Mouse (Mus musculus) layer of hippocampus, adult 11-12 months (tissue): ENCODE measurements around the gene Lsamp.

Experiments
- DNase-seq: peaks from one replicate; pipeline ENCODE4 v3.0.0; 2022; ENCODE audit warnings: low spot score

Gene Lsamp

DNA sequence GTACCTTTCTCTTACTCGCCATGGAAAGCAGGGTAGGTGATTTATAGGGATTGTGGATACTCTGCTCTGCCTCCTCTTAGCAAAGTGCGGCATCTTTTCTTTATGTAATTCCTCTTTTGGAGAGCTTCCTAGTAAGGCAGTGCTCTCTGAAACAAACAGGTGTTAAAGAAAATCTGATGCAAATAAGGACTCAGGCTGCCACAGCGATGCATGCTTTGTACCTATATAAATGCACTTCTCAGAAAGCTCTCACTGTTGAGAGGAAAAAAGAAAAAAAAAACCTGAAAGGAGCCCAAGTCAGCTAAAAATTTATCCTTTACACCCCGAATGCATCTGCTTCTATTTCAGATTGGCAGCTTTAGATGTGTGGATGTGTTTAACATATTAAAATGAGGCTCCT is 2095.4 kb downstream of the Lsamp start:
- peak; percentile 8 for DNase-seq

DNA sequence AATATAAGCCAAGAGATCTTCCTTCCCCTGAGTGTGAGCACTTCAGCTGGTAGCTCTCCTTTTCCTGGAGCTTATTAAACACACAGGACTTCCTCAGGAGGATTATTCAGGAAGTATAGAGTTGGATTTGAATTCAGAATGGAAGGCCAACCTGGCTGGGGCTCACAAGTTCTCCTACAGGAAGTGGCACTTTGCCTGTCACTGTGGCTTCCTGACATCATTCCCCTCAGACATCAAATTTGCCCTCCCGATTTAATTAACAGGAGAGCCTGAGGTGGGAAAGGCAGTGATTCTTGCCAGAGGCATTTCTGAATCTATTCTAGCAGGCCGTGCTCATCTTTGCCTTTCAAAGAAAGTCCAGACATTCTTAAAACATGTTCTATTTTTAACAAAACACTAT is 2097.4 kb downstream of the Lsamp start:
- no peak for DNase-seq

DNA sequence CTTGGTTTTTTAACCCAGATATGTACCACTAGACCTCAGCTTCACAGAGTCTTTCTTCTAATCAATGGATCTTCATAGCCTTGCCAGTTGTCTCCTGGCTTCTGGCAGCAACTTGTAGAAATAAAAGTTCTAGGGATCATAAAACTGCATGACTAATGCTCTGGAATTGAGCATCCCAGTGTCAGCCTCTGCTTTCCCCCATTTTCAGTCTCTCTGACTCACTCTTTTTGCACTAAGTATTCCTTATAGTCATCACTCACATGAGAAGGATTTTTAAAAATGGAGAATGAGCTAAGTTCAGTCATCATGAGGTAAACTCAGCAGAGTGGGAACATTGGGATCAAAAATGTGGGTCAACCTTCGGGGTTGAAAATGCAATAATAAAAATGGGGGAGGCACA is 2113.3 kb downstream of the Lsamp start:
- DNase-seq: no peak

DNA sequence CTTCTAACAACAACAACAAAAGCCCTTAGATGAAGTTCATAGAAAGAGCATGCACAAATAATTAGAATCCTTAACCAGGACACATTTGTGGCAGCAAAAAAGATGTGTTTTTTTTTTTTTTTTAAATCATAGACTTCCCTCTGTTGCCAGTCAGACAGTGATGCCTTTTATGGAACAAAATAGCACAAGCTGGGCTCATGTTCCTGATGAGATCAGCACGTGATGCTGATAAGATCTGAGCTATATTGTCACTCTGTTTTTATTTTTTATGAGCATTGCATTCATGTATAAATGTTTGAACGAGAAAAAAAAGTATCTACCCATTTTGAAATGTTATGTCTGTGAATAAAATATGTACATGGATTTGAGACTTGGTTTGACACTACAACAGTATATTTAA is 2118.0 kb downstream of the Lsamp start:
- no peak for DNase-seq

DNA sequence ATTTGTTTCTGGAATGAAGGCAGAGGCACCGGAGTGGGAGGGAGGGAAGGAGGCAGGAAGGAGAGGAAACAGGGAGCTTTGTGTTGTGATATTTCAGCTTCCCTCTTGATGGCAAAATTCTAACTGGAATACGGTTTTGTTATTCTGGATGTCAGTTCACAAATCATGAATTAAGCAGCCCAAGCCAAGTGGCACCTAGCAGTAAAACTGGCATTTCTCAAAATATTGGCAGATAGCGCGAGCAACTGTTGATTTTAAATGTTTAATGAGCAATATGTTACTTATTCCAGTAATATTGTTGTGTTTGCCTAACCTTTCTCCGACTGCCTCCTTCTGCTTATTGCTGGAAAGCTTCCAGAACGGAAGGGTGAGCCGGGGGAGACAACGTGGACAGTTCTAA is 2118.5 kb downstream of the Lsamp start:
- DNase-seq: peak; percentile 21

DNA sequence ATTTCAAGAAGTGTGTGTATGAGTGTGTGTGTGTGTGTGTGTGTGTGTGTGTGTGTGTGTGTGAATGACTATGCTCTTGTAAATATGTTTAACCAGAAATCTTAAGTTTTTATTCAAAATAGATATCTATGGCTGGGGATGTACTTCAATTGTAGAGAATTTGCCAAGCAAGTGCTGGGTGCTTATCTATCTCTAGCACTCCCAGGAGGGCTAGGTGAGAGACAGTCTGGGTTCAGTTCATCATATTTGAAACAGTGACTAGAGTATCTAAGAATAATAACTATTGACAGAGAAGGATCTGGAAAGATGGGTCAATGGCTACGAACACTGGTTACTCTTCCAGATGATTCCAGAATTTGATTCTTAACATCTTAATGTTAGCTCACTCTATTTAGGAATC is 2128.1 kb downstream of the Lsamp start:
- no peak for DNase-seq

DNA sequence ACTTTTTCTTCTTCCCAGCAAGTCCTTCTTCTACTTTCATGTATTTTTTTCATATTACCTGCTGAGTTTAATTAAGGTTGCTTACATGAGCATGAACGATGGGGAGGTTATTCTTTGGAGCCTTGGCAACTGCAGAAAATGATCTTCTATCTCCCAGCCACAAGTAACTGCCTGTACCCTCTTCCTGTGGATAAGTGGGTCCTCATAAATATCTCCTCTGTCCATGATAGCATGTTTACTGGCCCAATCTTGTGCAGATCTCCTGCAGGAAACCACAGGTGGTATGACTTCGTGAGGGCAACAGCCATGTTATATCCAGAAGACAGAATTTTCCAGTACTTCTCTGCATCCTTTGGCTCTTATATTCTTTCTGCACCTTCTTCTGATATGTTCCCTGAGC is 2129.1 kb downstream of the Lsamp start:
- DNase-seq: no peak

DNA sequence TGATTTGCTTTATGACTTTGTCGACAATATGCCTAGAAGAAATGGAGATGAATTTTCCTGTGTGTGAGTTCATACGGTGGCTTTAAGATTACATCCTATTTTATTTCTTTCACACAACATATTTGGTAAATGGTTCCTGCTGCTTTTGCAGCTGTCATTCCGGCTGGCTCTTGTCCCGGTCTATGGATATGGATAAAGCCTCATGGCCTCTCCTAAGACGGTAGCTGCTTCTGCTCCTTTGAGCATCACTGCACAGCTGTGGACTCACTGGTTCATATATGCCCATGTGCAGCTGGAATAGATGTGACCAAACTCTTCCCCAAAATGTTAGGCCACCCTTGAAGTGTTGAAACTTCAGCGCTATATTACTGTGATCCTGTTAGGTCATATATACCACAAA is 2137.6 kb downstream of the Lsamp start:
- no peak for DNase-seq

DNA sequence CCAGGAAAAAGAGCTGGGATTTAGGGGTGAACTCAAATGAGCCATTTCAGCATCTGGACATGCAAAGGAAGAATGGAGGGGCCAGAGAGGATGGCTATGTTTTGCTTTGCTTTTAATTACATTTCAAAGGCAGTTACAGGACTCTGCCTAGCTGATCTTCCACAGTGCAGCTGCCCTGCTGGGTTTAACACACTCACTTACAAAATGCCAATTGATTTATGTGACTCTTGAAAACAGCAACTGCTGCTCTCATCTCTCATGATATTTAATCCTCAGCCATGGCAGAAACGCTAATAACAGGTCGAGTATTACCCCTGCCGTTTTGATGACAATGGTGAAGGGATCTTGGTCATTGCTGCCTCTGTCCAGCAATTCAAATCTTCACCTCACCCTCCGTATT is 2139.7 kb downstream of the Lsamp start:
- no peak for DNase-seq

DNA sequence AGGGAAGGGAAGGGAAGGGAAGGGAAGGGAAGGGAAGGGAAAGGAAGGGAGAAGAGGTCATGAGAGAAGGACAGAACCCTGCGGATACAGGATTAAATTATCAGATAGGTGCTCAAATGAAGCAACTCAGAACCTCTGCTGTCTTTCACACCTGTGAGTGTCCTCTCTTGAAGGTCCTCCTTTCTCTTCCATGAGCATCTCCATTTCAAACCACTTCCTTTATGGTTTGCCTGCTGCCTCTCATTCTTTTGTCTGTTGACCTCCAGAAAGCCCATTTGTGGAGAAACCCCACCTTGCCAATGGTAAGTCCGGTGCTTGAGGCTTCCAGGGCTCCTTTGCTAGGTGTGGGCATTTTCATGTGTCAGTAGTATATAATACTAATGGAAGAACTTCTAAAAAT is 2141.9 kb downstream of the Lsamp start:
- DNase-seq: no peak

DNA sequence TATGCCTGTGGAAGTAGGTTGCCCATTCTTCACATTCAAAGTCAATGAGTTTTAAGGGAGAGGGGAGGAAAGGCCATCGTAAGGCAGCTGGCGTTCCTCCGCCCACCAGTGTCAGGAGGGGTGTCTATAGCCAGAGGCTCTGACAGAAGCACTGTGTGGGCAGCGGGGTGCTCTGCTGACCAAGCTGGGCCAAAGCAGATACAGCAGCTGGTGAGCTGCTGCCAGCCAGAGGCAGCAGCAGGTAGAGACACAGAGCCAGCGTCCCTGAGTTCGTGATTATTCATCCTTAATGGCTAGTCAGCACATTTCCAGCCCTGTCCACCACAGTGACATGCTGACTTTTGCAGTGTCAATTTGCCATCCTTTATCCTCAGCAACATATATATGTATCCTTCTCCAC is 2163.0 kb downstream of the Lsamp start:
- DNase-seq: no peak

DNA sequence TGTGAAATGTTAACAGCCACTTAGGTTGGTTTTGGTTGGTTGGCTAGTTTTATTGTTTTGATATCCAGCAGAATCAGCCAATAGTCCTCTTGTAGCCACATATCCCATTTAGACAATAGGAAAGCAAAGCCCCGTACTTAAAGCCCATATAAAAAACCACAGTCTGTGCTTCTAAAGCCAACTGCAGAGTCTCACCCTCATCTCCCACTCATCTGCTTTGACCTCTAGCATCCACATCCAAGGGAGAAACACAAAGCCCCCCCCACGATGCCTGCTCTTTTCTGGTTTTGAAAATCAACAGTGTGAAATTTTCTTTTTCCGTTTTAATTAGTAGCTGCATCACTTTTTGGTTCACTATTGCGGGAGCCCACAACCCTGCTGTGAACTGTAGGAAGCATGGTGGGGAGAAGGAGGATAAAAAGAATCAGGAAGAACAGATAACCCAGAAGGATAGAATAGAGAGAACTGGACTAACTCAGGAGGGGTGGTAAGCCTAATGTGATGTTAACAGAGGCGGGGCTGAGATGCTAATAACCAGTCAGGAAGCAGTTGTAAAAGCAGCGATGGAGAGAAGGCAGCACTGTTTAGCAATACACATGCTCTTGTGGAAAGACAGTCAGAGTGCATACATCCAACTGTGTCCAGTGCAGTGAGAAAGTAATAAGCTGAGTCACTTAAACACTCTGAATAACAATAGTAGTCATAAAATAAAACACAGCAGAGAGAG is 2165.2 kb downstream of the Lsamp start:
- no peak for DNase-seq

DNA sequence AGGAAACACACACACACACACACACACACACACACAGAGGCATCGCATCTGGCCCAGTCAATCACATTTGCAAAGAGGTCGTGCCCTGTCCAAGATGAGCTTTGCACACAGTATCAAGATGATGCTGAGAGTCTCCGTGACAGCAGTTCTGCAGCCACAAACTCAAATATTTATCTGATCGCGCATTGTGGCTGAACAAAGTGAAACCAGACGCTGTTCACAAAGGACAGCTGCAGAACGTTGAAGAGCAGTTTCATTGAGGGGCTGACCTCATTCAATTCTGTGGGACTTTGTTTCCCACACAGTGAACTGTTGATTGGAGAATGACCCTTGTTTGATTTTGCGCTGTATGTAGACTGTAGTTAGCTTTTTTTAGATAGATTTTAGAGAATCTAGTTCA is 2168.5 kb downstream of the Lsamp start:
- no peak for DNase-seq

DNA sequence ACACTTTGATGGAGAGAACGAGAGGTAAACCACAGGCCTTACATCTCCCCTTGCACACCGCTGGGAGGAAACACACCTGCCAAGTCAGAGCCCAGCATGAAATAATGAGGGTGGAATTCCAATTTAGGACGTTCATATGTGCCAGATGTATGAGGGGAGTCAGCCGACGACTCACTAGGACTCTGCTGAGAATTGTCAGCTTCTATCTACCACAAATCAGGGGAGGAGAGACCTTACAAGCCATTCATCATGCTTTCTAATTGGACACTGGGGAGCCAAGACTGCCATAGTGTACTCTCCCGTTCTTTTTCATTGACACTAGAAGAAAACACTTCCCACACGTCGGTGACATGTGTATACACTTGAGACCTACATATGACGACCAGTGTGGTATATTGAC is 2173.7 kb downstream of the Lsamp start:
- DNase-seq: no peak

DNA sequence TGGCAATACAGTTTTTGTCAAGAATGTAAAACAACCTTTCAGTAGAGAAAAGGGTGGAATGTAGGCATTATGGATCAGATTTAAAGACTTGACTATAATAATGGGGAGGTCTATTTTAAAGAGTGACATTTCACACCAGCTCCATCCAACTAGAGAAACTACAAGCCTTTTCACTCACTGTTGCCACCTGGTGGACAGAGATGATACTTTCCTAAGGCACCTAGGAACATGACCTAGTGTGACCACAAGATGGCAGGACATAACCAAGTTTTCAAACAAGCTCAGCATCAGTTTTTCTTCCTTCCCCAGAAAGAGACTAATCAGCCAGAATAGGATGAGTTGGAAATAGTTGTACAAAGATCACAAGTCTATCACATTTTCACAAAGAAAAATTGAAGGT is 2180.8 kb downstream of the Lsamp start:
- DNase-seq: peak; percentile 90

DNA sequence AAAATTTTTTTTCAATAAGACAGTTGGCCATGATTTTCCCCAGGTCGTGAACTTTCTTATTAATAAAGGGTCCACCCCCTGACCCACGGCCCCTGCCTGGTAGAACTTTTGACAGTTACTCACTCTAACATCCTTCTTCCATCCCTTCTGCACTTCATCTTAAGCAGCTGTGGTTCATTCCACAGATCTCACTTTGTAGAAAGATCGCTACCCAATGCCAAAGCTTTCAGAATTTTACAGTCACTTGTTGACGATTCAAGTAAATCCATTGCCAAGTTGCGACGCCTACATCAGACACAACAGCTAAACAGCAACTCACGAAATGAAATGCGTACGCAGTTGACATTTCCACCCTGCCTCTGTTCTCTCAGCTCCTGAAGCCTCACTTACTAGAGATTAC is 2184.1 kb downstream of the Lsamp start:
- no peak for DNase-seq

DNA sequence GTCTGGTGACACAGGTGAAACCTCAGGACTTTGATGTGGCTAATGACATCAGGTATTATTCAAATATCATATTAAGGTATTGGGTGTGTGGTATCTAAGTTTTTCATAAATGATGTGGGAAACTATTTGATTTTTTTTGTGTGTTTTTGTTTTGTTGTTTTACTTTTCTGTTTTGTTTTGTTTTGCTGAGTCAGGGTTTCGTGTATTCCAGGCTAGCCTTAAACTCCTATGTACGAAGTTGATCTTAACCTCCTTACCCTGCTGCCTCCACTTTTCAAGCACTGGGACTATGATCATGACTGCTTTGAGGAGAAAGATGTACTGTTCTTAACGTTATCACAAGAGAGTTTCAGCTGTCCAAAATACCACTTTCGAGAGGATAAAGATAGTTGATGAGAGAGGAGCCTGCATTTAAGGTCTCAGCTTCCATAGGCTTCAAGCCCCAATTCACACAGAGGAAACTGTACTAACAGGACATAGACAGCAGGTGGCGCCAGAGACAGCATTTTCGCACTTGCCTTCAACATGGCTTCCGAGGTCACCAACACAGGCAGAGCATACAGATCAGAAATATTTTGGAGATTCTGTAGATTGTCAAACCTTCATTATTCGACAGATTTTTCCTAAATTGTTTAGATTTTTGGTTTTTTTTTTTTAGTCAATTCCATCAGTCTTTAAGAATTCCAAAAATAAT is 2185.4 kb downstream of the Lsamp start:
- peak; percentile 73 for DNase-seq

DNA sequence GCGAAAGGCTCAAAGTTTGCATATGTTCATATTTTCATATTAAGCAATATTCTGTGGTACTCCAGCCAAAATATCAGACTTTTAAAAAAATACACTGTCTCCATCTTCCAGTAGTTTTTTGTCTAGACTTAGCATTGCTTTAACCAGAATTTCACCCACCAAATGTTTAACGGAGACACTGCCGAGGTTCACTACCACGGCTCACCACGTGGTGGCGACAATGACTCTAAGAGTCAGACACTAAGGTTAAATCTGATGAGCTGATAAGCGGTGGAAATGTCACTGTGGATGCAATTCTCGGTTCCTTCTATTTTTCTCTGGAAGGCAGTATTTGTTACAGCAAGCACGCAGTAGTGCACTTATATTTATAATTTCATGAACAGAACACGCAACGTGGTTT is 2188.3 kb downstream of the Lsamp start:
- peak; percentile 89 for DNase-seq

DNA sequence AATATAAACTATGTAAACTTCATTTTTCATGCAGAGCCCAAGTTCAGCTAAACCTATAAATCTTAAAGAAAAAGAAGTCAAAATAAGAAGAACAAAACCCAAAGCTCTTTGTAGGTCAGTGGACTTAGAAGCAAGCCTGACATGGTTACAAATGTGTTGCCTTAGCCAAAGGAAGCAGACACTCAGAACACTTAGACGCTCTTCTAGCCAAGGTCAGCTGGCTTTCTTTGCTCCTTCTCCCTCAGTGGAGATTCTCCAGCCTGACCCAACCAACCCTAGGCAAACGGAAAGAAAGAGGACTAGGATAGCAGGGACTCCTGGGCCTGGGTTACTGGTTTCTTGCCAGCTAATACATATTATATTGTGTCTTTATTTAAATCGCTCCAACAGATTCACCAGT is 2194.7 kb downstream of the Lsamp start:
- no peak for DNase-seq

DNA sequence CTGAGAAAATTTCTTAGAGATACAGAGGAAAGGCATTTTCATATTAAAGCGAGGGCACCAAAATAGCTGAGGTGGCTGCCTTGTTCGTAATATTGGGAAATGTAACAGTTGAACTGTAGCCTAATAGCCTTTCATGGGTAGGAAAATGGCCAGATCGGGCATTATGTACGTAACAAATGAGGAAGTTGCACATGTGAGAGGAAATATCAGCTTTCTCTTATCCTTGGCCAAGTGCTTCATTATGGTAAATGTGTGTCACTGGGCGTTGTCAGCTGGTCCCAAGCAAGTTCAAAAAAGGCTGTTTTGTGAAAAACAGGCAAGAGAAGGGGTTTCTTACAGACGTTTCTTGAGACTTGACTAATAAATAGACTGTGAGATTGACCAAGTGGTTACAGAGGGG is 2195.9 kb downstream of the Lsamp start:
- DNase-seq: no peak

DNA sequence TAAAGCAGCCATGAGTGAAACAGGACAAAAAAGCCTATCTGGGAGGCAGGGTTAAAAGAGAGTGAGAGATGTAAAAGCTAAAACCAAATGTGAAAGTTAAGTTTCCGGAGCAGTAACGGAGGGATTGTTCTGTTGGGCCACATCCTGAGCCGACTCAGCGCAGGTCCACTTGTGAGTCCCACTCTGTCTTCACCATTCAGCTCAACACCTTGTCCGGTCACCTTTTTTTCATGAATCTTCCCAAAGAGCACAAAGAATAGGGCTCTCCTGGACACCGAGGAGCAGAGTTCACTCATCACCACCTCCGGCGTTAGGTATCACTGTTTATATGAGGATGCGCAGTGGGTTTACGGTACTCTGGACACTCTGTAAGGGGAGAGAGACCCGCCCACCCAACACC is 2196.3 kb downstream of the Lsamp start:
- no peak for DNase-seq

DNA sequence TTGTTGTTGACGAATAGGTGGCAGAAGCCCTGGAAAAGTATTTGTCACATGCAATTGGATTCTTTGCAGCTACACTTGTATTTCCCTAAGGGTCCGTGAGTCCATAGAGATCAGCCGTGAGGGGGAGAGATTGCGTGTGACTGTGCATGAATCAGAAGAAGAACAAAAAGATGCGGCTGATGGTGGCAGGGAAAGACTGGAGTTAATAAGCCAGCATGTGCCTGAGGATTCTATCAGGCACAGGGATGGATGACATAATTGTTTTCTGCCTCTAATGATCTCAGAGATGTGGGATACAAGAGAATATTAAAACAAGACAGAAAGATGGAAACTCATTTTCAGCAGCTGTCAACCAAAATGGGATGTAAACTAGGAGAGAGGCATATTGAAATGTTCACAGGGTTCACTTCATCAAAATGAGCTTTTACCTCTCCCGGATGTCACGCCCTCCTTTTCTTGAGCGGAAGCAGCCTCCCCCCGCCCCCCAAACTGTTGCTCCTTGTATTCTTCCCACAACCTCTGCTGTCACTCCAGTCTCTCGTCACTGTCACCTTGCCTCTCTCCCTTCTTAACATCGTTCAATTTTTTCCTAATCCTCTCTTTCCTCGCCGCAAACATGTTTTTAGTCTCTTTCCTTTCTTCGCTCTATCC is 2205.4 kb downstream of the Lsamp start:
- DNase-seq: no peak
